ENCODE assay signal across 1 mouse cellular context in the genomic region with DNA sequence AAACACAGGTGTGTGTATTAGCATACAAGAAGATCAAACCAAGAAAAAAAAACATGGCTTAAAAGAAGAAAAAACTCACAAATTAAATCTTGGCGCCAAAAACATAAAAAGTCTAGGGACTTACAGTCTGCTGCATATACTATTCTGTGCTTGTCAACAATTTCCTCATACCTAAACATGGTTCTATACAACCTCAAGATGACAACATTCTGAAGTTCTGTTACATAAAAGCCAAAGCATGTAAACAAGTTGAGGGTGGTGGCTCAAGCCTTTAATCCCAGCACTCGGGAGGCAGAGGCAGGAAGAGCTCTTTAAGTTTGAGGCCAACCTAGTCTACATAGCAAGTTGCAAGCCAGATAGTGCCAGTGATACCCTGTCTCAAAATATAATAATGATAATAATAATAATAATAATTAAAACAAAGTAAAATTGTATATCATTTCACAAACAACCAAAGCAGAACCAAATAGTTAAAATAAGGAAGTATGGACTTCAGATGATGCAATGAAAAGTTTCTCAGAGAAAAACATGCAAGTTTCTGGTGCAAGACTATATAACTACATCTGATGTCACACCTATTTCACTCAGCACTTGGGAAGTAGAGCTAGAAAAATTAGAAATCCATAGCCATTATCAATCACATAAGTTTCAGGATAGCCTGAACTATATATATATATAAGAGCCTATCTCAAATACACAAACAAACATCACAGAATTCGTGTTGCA.
TF ChIP-seq lines count a peak whose summit lies in the region.

No protein-coding gene starts in this region.

TF ChIP-seq in CH12.LX, 34 proteins besides CTCF, POLR2A, EP300 and RAD21:
- no peak for TF ChIP-seq POLR2AphosphoS2 (IDR thresholded peaks at IDR 0.05; ENCODE audit: low read depth, low read length)
- no peak for TF ChIP-seq CHD1 (IDR thresholded peaks at IDR 0.05; ENCODE audit: low read depth, low read length)
- TF ChIP-seq ZC3H11A (IDR thresholded peaks at IDR 0.05; ENCODE audit: low read depth, low read length), result no peak
- no peak for TF ChIP-seq JUN (IDR thresholded peaks at IDR 0.05; ENCODE audit: insufficient read depth, low read depth, low read length)
- no peak for TF ChIP-seq SIN3A (IDR thresholded peaks at IDR 0.05; ENCODE audit: low read length)
- TF ChIP-seq TCF12 (IDR thresholded peaks at IDR 0.05; ENCODE audit: low read depth, low read length), result no peak
- no peak for TF ChIP-seq MEF2A (IDR thresholded peaks at IDR 0.05; ENCODE audit: borderline replicate concordance, low read depth, low read length)
- no peak for TF ChIP-seq ETS1 (conservative IDR thresholded peaks at IDR 0.05; ENCODE audit: low read depth, low read length)
- TF ChIP-seq ZKSCAN1 (IDR thresholded peaks at IDR 0.05; ENCODE audit: borderline replicate concordance, low read depth, low read length), result no peak
- no peak for TF ChIP-seq MAFK (IDR thresholded peaks at IDR 0.05; ENCODE audit: insufficient replicate concordance, low read length)
- no peak for TF ChIP-seq MYC (IDR thresholded peaks at IDR 0.05; ENCODE audit: low read depth, low read length)
- no peak for TF ChIP-seq SMC3 (IDR thresholded peaks at IDR 0.05; ENCODE audit: low read depth, low read length)
- no peak for TF ChIP-seq CHD2 (IDR thresholded peaks at IDR 0.05; ENCODE audit: low read length)
- no peak for TF ChIP-seq JUND (conservative IDR thresholded peaks at IDR 0.05; ENCODE audit: low read depth, low read length)
TF ChIP-seq in CH12.LX: peak in this region for 0.
